Comparison of ENCODE assay signal across 15 mouse cellular contexts in the genomic region with DNA sequence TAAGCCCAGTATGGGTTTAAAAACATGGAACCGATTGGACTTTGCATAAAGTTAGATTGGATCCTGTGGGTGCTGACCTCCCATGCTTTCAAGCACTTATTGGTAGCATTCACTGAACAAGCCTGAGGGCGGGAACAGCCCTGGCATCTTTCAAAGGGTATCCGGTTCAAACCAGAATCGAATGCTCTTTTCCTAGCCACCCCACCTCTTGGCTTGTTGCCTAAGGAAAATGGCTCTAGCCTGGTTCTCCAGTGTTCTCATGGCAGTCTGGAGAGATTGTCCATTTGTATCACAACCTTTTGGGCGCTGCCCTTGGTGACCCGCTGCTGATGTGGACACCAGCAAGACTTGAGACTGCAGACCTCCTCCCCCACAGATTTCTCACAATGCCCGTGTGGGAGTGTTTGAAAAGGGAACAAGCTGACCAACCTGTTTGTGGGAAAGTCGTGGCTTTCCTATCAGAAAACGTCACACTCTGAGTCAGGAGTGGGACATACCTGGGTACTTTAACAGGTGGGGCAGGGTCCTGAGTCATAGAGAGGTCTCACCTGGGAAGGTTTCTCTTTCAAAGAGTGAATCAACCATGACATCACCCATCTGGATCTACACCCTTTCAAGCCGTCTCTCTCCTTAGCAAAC. TPM values are rescaled to one million over a fixed set of nuclear protein-coding genes. Genes with fewer than 3 reads are reported as not detected.
DNase-seq lines count a peak whose midpoint lies in the region; ATAC-seq lines count a peak whose summit lies in the region.
"Had no signal": no experiment of that assay in that cellular context is flagged by ENCODE, and none has a peak within 500 bp of the region (broad histone marks: within the 10 kb centered on the region; RNA-seq: fewer than 3 reads in every experiment).

No protein-coding gene starts in this region.

- H3K9ac ChIP-seq in limb, embryonic 15.5 days = no peak overlapping the region
- H3K9ac ChIP-seq in intestine, embryonic 15.5 days = no peak overlapping the region
- no peak overlapping the region for H3K9ac ChIP-seq in stomach, embryonic 14.5 days (replicated peaks; ENCODE audit: low read depth, low read length)
- H3K9ac ChIP-seq: liver, embryonic 15.5 days had no signal

- no peak overlapping the region for H3K4me3 ChIP-seq in limb, embryonic 15.5 days
- H3K4me3 ChIP-seq in limb, embryonic 10.5 days = no peak overlapping the region
- no peak overlapping the region for H3K4me3 ChIP-seq in intestine, embryonic 15.5 days (replicated peaks)
- H3K4me3 ChIP-seq in stomach, embryonic 14.5 days (ENCODE audit: low read depth, low read length) = no peak overlapping the region
- H3K4me3 ChIP-seq: forebrain, embryonic 10.5 days; liver, embryonic 15.5 days; midbrain, embryonic 10.5 days had no signal

- no peak for ATAC-seq in limb, embryonic 15.5 days (ENCODE audit: insufficient number of reproducible peaks, low FRiP score, low TSS enrichment, low read depth)
- no peak for ATAC-seq in intestine, embryonic 15.5 days
- peak; percentile 51; the same call in 1 of the 2 replicates for ATAC-seq in stomach, embryonic 14.5 days (ENCODE audit: insufficient number of reproducible peaks, insufficient read depth, low FRiP score, low read depth)

- no peaks in the 10 kb centered on the region for H3K9me3 ChIP-seq in limb, embryonic 15.5 days
- no peaks in the 10 kb centered on the region; the same call in 1 of the 2 replicates for H3K9me3 ChIP-seq in limb, embryonic 10.5 days (replicated peaks)
- no peaks in the 10 kb centered on the region for H3K9me3 ChIP-seq in intestine, embryonic 15.5 days
- H3K9me3 ChIP-seq in stomach, embryonic 14.5 days (ENCODE audit: control insufficient read depth, low read depth, low read length) = no peaks in the 10 kb centered on the region
- H3K9me3 ChIP-seq: forebrain, embryonic 10.5 days; liver, embryonic 15.5 days; midbrain, embryonic 10.5 days had no signal

- peaks cover 33% of the 10 kb centered on the region for H3K4me1 ChIP-seq in limb, embryonic 15.5 days
- peaks cover 39% of the 10 kb centered on the region for H3K4me1 ChIP-seq in limb, embryonic 10.5 days
- peaks cover 46% of the 10 kb centered on the region for H3K4me1 ChIP-seq in intestine, embryonic 15.5 days (replicated peaks)
- peaks cover 17% of the 10 kb centered on the region for H3K4me1 ChIP-seq in stomach, embryonic 14.5 days (ENCODE audit: control insufficient read depth, insufficient read depth, low read length)

- no peaks in the 10 kb centered on the region for H3K36me3 ChIP-seq in limb, embryonic 15.5 days
- no peaks in the 10 kb centered on the region for H3K36me3 ChIP-seq in limb, embryonic 10.5 days
- no peaks in the 10 kb centered on the region for H3K36me3 ChIP-seq in intestine, embryonic 15.5 days
- no peaks in the 10 kb centered on the region for H3K36me3 ChIP-seq in stomach, embryonic 14.5 days (ENCODE audit: control insufficient read depth, insufficient read depth, low read length)
- H3K36me3 ChIP-seq: forebrain, embryonic 10.5 days; liver, embryonic 15.5 days; midbrain, embryonic 10.5 days had no signal

- no peaks in the 10 kb centered on the region for H3K27me3 ChIP-seq in limb, embryonic 15.5 days
- 0 out of 2 replicates have a peak, but pooled peaks cover 3% of the 10 kb centered on the region for H3K27me3 ChIP-seq in limb, embryonic 10.5 days (ENCODE audit: low read depth, poor library complexity, severe bottlenecking)
- H3K27me3 ChIP-seq in intestine, embryonic 15.5 days (replicated peaks) = no peaks in the 10 kb centered on the region
- no peaks in the 10 kb centered on the region for H3K27me3 ChIP-seq in stomach, embryonic 14.5 days (ENCODE audit: control insufficient read depth, insufficient read depth, low read length)
- H3K27me3 ChIP-seq: liver, embryonic 15.5 days had no signal

- 56% methylated on average over 10 of the region's 10 CpGs for WGBS in limb, embryonic 15.5 days
- WGBS in limb, embryonic 10.5 days = 76% methylated on average over 10 of the region's 10 CpGs
- 65% methylated on average over 10 of the region's 10 CpGs for WGBS in intestine, embryonic 15.5 days
- 72% methylated on average over 10 of the region's 10 CpGs for WGBS in stomach, embryonic 14.5 days

- no peak for DNase-seq in limb, embryonic 10.5 days (ENCODE audit: low spot score)
- peak; percentile 69 for DNase-seq in kidney, postnatal 14 days
- no peak for DNase-seq in heart, adult 18-20 months
- DNase-seq in spleen, postnatal 14 days (ENCODE audit: low spot score in 2 of 2) = no peak
- DNase-seq in cerebellum, postnatal 14 days = no peak
- DNase-seq: cerebellum, adult 8-10 months; right cerebral cortex, postnatal 4 days; thymus, adult 18-20 months had no signal

- 0 out of 2 replicates have a peak overlapping the region, but pooled peaks have one; percentile 33 for H3K27ac ChIP-seq in limb, embryonic 15.5 days
- H3K27ac ChIP-seq in limb, embryonic 10.5 days = no peak overlapping the region
- peak overlapping the region; percentile 51 for H3K27ac ChIP-seq in intestine, embryonic 15.5 days
- H3K27ac ChIP-seq in stomach, embryonic 14.5 days (ENCODE audit: low read length) = peak overlapping the region; percentile 53; the same call in 1 of the 2 replicates
- H3K27ac ChIP-seq: forebrain, embryonic 10.5 days; liver, embryonic 15.5 days; midbrain, embryonic 10.5 days had no signal

- H3K4me2 ChIP-seq in limb, embryonic 15.5 days = no peak overlapping the region
- H3K4me2 ChIP-seq in intestine, embryonic 15.5 days (replicated peaks) = no peak overlapping the region
- H3K4me2 ChIP-seq in stomach, embryonic 14.5 days (replicated peaks; ENCODE audit: low read depth, low read length) = no peak overlapping the region
- H3K4me2 ChIP-seq: liver, embryonic 15.5 days had no signal

RNA-seq across cellular contexts. Expression of a gene that starts 12.6 kb away (rescaled TPM):
- polyA plus RNA-seq in limb, embryonic 15.5 days (2015; fragmentation: Nextera tagmentation; extraction: Ambion mirVana) = 67.3 and 77.8 TPM in 2 replicates
- 15.4 and 16.4 TPM in 2 replicates for polyA plus RNA-seq in limb, embryonic 10.5 days (2016; fragmentation: Nextera tagmentation; extraction: Ambion mirVana)
- 152 and 158 TPM in 2 replicates for polyA plus RNA-seq in intestine, embryonic 15.5 days (2015; fragmentation: Nextera tagmentation; extraction: Ambion mirVana)
- 131 and 155 TPM in 2 replicates for polyA plus RNA-seq in stomach, embryonic 14.5 days (2014; fragmentation: Nextera tagmentation; extraction: Ambion mirVana)
- total RNA-seq in heart, adult 18-20 months (2021) = 1 to 10 TPM in 1 of 2 experiments, not detected in 1; 1.4 TPM
- total RNA-seq: MEL had no signal

RNA-seq across cellular contexts. Expression of a gene that starts 42.5 kb away (rescaled TPM):
- 12.4 and 13.3 TPM in 2 replicates for polyA plus RNA-seq in limb, embryonic 15.5 days (2015; fragmentation: Nextera tagmentation; extraction: Ambion mirVana)
- polyA plus RNA-seq in limb, embryonic 10.5 days (2016; fragmentation: Nextera tagmentation; extraction: Ambion mirVana) = 7.9 and 8.0 TPM in 2 replicates
- polyA plus RNA-seq in intestine, embryonic 15.5 days (2015; fragmentation: Nextera tagmentation; extraction: Ambion mirVana) = 15.5 and 20.2 TPM in 2 replicates
- 10.0 and 14.0 TPM in 2 replicates for polyA plus RNA-seq in stomach, embryonic 14.5 days (2014; fragmentation: Nextera tagmentation; extraction: Ambion mirVana)
- 100 to 1,000 TPM; 123 to 131 TPM for total RNA-seq in heart, adult 18-20 months (2021)
